Mouse (Mus musculus) heart, embryonic 10.5 days (tissue): ENCODE results near the gene Exoc4. TPM values are rescaled to one million over a fixed set of nuclear protein-coding genes. Genes with fewer than 3 reads are reported as not detected.

Experiments used
- DNase-seq: peaks from one replicate; pipeline ENCODE4 v3.0.0-alpha.2; 2017; ENCODE audit warnings: low spot score
- H3K27ac ChIP-seq: fragments of 300-500 bp; sonication (generic); 2 replicates; pipeline ENCODE4 v1.5.1; 2016; ENCODE audit warnings: mild to moderate bottlenecking
- H3K27me3 ChIP-seq: fragments of 300-500 bp; sonication (generic); 2 replicates; pipeline ENCODE4 v1.6.1; 2016; ENCODE audit warnings: mild to moderate bottlenecking; ENCODE audit not compliant: poor library complexity, insufficient read depth, severe bottlenecking
- H3K36me3 ChIP-seq: fragments of 300-500 bp; sonication (generic); 2 replicates; pipeline ENCODE4 v1.6.1; 2016; ENCODE audit warnings: mild to moderate bottlenecking, moderate library complexity
- H3K4me1 ChIP-seq: fragments of 300-500 bp; sonication (generic); 2 replicates; pipeline ENCODE4 v1.6.1; 2016; ENCODE audit warnings: mild to moderate bottlenecking
- H3K4me3 ChIP-seq: fragments of 300-500 bp; sonication (generic); 2 replicates; pipeline ENCODE4 v1.5.1; 2016; ENCODE audit warnings: mild to moderate bottlenecking, moderate library complexity
- H3K9me3 ChIP-seq: fragments of 300-500 bp; sonication (generic); 2 replicates; pipeline ENCODE4 v1.6.1; 2016; ENCODE audit warnings: mild to moderate bottlenecking, moderate library complexity
- WGBS: fragments of 180-500 bp; shearing (Covaris S2); methylation state at CpG from one replicate; pipeline ENCODE4 v1.1.7; 2016; 5-methylcytosine and 5-hydroxymethylcytosine counted together
- polyA plus RNA-seq: library from polyadenylated mRNA; unstranded; fragments of >200 nt; fragmentation: Nextera tagmentation; extraction: Ambion mirVana; gene quantifications from 2 replicates; pipeline ENCODE4 v1.2.1, GENCODE M21; 2016

The Exoc4 gene
- polyA plus RNA-seq, 1 experiment from 2014 or later, result 36.7 TPM

GRCm38 (mm10) chr6:33828499-33828898 is 579.6 kb downstream of the Exoc4 start:
- H3K36me3 ChIP-seq, result no peaks in the 10 kb centered on the region
- 0 out of 2 replicates have a peak, but pooled peaks cover 3% of the 10 kb centered on the region for H3K4me1 ChIP-seq
- no peak overlapping the region for H3K4me3 ChIP-seq
- WGBS, result 93% methylated on average over 6 of the region's 6 CpGs
- H3K27ac ChIP-seq, result no peak overlapping the region
- no peaks in the 10 kb centered on the region for H3K9me3 ChIP-seq
- DNase-seq, result no peak
- H3K27me3 ChIP-seq, result no peaks in the 10 kb centered on the region

- H3K4me1 ChIP-seq, result 0 out of 2 replicates have a peak, but pooled peaks cover under 1% of the 10 kb centered on the region
These were observed 580.4 kb downstream of the Exoc4 start for GRCm38 (mm10) chr6:33829261-33829660.

GRCm38 (mm10) chr6:33831276-33831675 is 582.4 kb downstream of the Exoc4 start:
- Histone ChIP-seq H3K4me3 (no peak overlapping the region), H3K27ac (no peak overlapping the region), H3K9me3 (no peaks in the 10 kb centered on the region), H3K4me1 (no peaks in the 10 kb centered on the region), H3K27me3 (no peaks in the 10 kb centered on the region), H3K36me3 (no peaks in the 10 kb centered on the region)
- WGBS, result 79% methylated on average over 3 of the region's 3 CpGs
- no peak for DNase-seq

More at GRCm38 (mm10) chr6:33829261-33829660, 580.4 kb downstream of the Exoc4 start:
- 93% methylated on average over 4 of the region's 4 CpGs for WGBS
- Histone ChIP-seq H3K9me3 (no peaks in the 10 kb centered on the region), H3K27ac (no peak overlapping the region), H3K36me3 (no peaks in the 10 kb centered on the region), H3K4me3 (no peak overlapping the region), H3K27me3 (no peaks in the 10 kb centered on the region)
- DNase-seq, result no peak

- H3K27ac ChIP-seq, result no peak overlapping the region
- H3K4me1 ChIP-seq, result no peaks in the 10 kb centered on the region
- H3K4me3 ChIP-seq, result no peak overlapping the region
- no peaks in the 10 kb centered on the region for H3K36me3 ChIP-seq
- H3K9me3 ChIP-seq, result no peaks in the 10 kb centered on the region
- no peak for DNase-seq
- 84% methylated on average over 4 of the region's 4 CpGs for WGBS
- no peaks in the 10 kb centered on the region for H3K27me3 ChIP-seq
These were observed 584.1 kb downstream of the Exoc4 start for GRCm38 (mm10) chr6:33832978-33833377.

- 82% methylated on average over 3 of the region's 3 CpGs for WGBS
- H3K4me3 ChIP-seq, result no peak overlapping the region
- no peaks in the 10 kb centered on the region for H3K4me1 ChIP-seq
- H3K27ac ChIP-seq, result no peak overlapping the region
- no peaks in the 10 kb centered on the region for H3K9me3 ChIP-seq
- 0 out of 2 replicates have a peak, but pooled peaks cover 3% of the 10 kb centered on the region for H3K36me3 ChIP-seq
- no peaks in the 10 kb centered on the region for H3K27me3 ChIP-seq
- no peak for DNase-seq
These were observed 587.3 kb downstream of the Exoc4 start for GRCm38 (mm10) chr6:33836048-33836780.

- no peaks in the 10 kb centered on the region for H3K27me3 ChIP-seq
- peaks cover 12% of the 10 kb centered on the region; the same call in 1 of the 2 replicates for H3K4me1 ChIP-seq
- H3K36me3 ChIP-seq, result 0 out of 2 replicates have a peak, but pooled peaks cover 3% of the 10 kb centered on the region
- H3K9me3 ChIP-seq, result no peaks in the 10 kb centered on the region
- 48% methylated on average over 1 of the region's 1 CpGs for WGBS
- H3K4me3 ChIP-seq, result no peak overlapping the region
- no peak for DNase-seq
- no peak overlapping the region for H3K27ac ChIP-seq
These were observed 594.0 kb downstream of the Exoc4 start for GRCm38 (mm10) chr6:33842901-33843300.

GRCm38 (mm10) chr6:33859049-33859448 is 610.2 kb downstream of the Exoc4 start:
- DNase-seq, result no peak
- Histone ChIP-seq H3K27me3 (no peaks in the 10 kb centered on the region), H3K36me3 (no peaks in the 10 kb centered on the region), H3K27ac (no peak overlapping the region), H3K4me3 (no peak overlapping the region), H3K9me3 (no peaks in the 10 kb centered on the region), H3K4me1 (peaks cover 16% of the 10 kb centered on the region; the same call in 1 of the 2 replicates)
- 79% methylated on average over 3 of the region's 3 CpGs for WGBS

GRCm38 (mm10) chr6:33865752-33866151 is 616.9 kb downstream of the Exoc4 start:
- WGBS, result 69% methylated on average over 3 of the region's 3 CpGs
- Histone ChIP-seq H3K4me1 (peaks cover 21% of the 10 kb centered on the region), H3K9me3 (no peaks in the 10 kb centered on the region)

GRCm38 (mm10) chr6:33866901-33867580 is 618.2 kb downstream of the Exoc4 start:
- H3K4me1 ChIP-seq, result peaks cover 34% of the 10 kb centered on the region
- WGBS, result 85% methylated on average over 3 of the region's 3 CpGs

More at GRCm38 (mm10) chr6:33865752-33866151, 616.9 kb downstream of the Exoc4 start:
- H3K27me3 ChIP-seq, result no peaks in the 10 kb centered on the region
- H3K4me3 ChIP-seq, result no peak overlapping the region
- H3K36me3 ChIP-seq, result no peaks in the 10 kb centered on the region
- no peak overlapping the region for H3K27ac ChIP-seq
- no peak for DNase-seq

GRCm38 (mm10) chr6:33869251-33869650 is 620.4 kb downstream of the Exoc4 start:
- no peak for DNase-seq
- Histone ChIP-seq H3K36me3 (no peaks in the 10 kb centered on the region), H3K4me1 (peaks cover 36% of the 10 kb centered on the region), H3K27ac (no peak overlapping the region), H3K9me3 (no peaks in the 10 kb centered on the region), H3K4me3 (no peak overlapping the region), H3K27me3 (no peaks in the 10 kb centered on the region)
- 58% methylated on average over 3 of the region's 3 CpGs for WGBS

More at GRCm38 (mm10) chr6:33866901-33867580, 618.2 kb downstream of the Exoc4 start:
- no peaks in the 10 kb centered on the region for H3K27me3 ChIP-seq
- H3K4me3 ChIP-seq, result no peak overlapping the region
- no peak overlapping the region for H3K27ac ChIP-seq
- no peaks in the 10 kb centered on the region for H3K36me3 ChIP-seq
- DNase-seq, result no peak
- H3K9me3 ChIP-seq, result no peaks in the 10 kb centered on the region

- no peak for DNase-seq
- H3K27me3 ChIP-seq, result no peaks in the 10 kb centered on the region
- 50% methylated on average over 9 of the region's 9 CpGs for WGBS
- no peak overlapping the region for H3K4me3 ChIP-seq
- H3K27ac ChIP-seq, result peak overlapping the region; percentile 37
- H3K36me3 ChIP-seq, result no peaks in the 10 kb centered on the region
- no peaks in the 10 kb centered on the region for H3K9me3 ChIP-seq
- H3K4me1 ChIP-seq, result peaks cover 46% of the 10 kb centered on the region
These were observed 621.7 kb downstream of the Exoc4 start for GRCm38 (mm10) chr6:33870468-33871142.

GRCm38 (mm10) chr6:33871286-33871685 is 622.4 kb downstream of the Exoc4 start:
- H3K27me3 ChIP-seq, result no peaks in the 10 kb centered on the region
- WGBS, result 34% methylated on average over 1 of the region's 1 CpGs
- peak overlapping the region; percentile 37; the same call in 1 of the 2 replicates for H3K27ac ChIP-seq
- H3K4me1 ChIP-seq, result peaks cover 46% of the 10 kb centered on the region
- no peaks in the 10 kb centered on the region for H3K36me3 ChIP-seq
- no peaks in the 10 kb centered on the region for H3K9me3 ChIP-seq
- no peak overlapping the region for H3K4me3 ChIP-seq
- no peak for DNase-seq

- Histone ChIP-seq H3K36me3 (no peaks in the 10 kb centered on the region), H3K27ac (peak overlapping the region; percentile 59), H3K27me3 (no peaks in the 10 kb centered on the region), H3K9me3 (no peaks in the 10 kb centered on the region), H3K4me3 (no peak overlapping the region), H3K4me1 (peaks cover 46% of the 10 kb centered on the region)
- no peak for DNase-seq
- 33% methylated on average over 1 of the region's 1 CpGs for WGBS
These were observed 623.3 kb downstream of the Exoc4 start for GRCm38 (mm10) chr6:33872192-33872591.
